Mouse (Mus musculus) midbrain, embryonic 14.5 days (tissue): Measurements from ENCODE around the gene Stat5b. TPM values are rescaled to one million over a fixed set of nuclear protein-coding genes. Genes with fewer than 3 reads are reported as not detected.

Experiments
- ATAC-seq: fragments of 200-750 bp; cut with Nextera tagmentation; 2 replicates; pipeline ENCODE4 v1.8.0; 2017; ENCODE audit warnings: moderate number of reproducible peaks, moderate library complexity; ENCODE audit not compliant: low FRiP score, low TSS enrichment
- DNase-seq: peaks from one replicate; pipeline ENCODE4 v3.0.0-alpha.2; 2015
- H3K27ac ChIP-seq: fragments of 300-500 bp; sonication (generic); replicated peaks from 2 replicates; pipeline ENCODE4 v1.5.1; 2014; ENCODE audit warnings: mild to moderate bottlenecking, low read depth, low read length, moderate library complexity
- H3K27me3 ChIP-seq: fragments of 300-500 bp; sonication (generic); 2 replicates; pipeline ENCODE4 v1.6.1; 2014; ENCODE audit warnings: low read length, control low read depth, mixed read lengths; ENCODE audit not compliant: control insufficient read depth, insufficient read depth
- H3K36me3 ChIP-seq: fragments of 300-500 bp; sonication (generic); 2 replicates; pipeline ENCODE4 v1.6.1; 2014; ENCODE audit warnings: low read length, control low read depth; ENCODE audit not compliant: control insufficient read depth, insufficient read depth
- H3K4me1 ChIP-seq: fragments of 300-500 bp; sonication (generic); 2 replicates; pipeline ENCODE4 v1.6.1; 2014; ENCODE audit warnings: mild to moderate bottlenecking, antibody characterized with exemption, low read length, control low read depth; ENCODE audit not compliant: control insufficient read depth, insufficient read depth
- H3K4me2 ChIP-seq: fragments of 300-500 bp; sonication (generic); 2 replicates; pipeline ENCODE4 v1.6.1; 2014; ENCODE audit warnings: mild to moderate bottlenecking, low read length, moderate library complexity
- H3K4me3 ChIP-seq: fragments of 300-500 bp; sonication (generic); replicated peaks from 2 replicates; pipeline ENCODE4 v1.5.1; 2014; ENCODE audit warnings: low read depth, low read length
- H3K9ac ChIP-seq: fragments of 300-500 bp; sonication (generic); replicated peaks from 2 replicates; pipeline ENCODE4 v1.6.1; 2014; ENCODE audit warnings: mild to moderate bottlenecking, low read length, moderate library complexity
- H3K9me3 ChIP-seq: fragments of 300-500 bp; sonication (generic); 2 replicates; pipeline ENCODE4 v1.6.1; 2016; ENCODE audit warnings: low read length, control low read depth, mixed read lengths; ENCODE audit not compliant: control insufficient read depth
- WGBS: fragments of 180-500 bp; shearing (Covaris S2); extraction: QIAGEN DNeasy Blood & Tissue Kit; methylation state at CpG from one replicate; pipeline ENCODE4 v1.1.7; 2014; 5-methylcytosine and 5-hydroxymethylcytosine counted together
- polyA plus RNA-seq: library from polyadenylated mRNA; unstranded; fragments of >200 nt; fragmentation: Nextera tagmentation; extraction: Ambion mirVana; gene quantifications from 2 replicates; pipeline ENCODE4 v1.2.1, GENCODE M21; 2014

Gene Stat5b
- polyA plus RNA-seq, 1 experiment from 2014 or later, result 18.6 TPM

GRCm38 (mm10) chr11:100748620-100749019 is 101.9 kb downstream of the Stat5b start:
- Histone ChIP-seq H3K9ac (no peak overlapping the region), H3K4me1 (no peaks in the 10 kb centered on the region), H3K9me3 (no peaks in the 10 kb centered on the region), H3K4me3 (no peak overlapping the region), H3K27ac (no peak overlapping the region), H3K4me2 (no peak overlapping the region), H3K36me3 (peaks cover 48% of the 10 kb centered on the region), H3K27me3 (no peaks in the 10 kb centered on the region)
- WGBS, result 86% methylated on average over 4 of the region's 4 CpGs
- DNase-seq (no peak), ATAC-seq (no peak)

GRCm38 (mm10) chr11:100747114-100747513 is 103.4 kb downstream of the Stat5b start:
- H3K9me3 ChIP-seq, result no peaks in the 10 kb centered on the region
- 79% methylated on average over 5 of the region's 5 CpGs for WGBS
- ATAC-seq, result no peak
- H3K4me3 ChIP-seq, result no peak overlapping the region
- peaks cover 48% of the 10 kb centered on the region for H3K36me3 ChIP-seq
- H3K4me1 ChIP-seq, result no peaks in the 10 kb centered on the region
- no peak overlapping the region for H3K9ac ChIP-seq
- H3K4me2 ChIP-seq, result no peak overlapping the region
- H3K27me3 ChIP-seq, result no peaks in the 10 kb centered on the region
- H3K27ac ChIP-seq, result no peak overlapping the region
- DNase-seq, result no peak

GRCm38 (mm10) chr11:100746546-100746945 is 104.0 kb downstream of the Stat5b start:
- no peak for ATAC-seq
- Histone ChIP-seq H3K9ac (no peak overlapping the region), H3K4me2 (no peak overlapping the region), H3K27me3 (no peaks in the 10 kb centered on the region), H3K4me1 (no peaks in the 10 kb centered on the region), H3K9me3 (no peaks in the 10 kb centered on the region), H3K4me3 (no peak overlapping the region), H3K36me3 (peaks cover 47% of the 10 kb centered on the region), H3K27ac (no peak overlapping the region)
- 89% methylated on average over 10 of the region's 10 CpGs for WGBS
- DNase-seq, result no peak

GRCm38 (mm10) chr11:100745085-100745484 is 105.4 kb downstream of the Stat5b start:
- Histone ChIP-seq H3K27ac (no peak overlapping the region), H3K9me3 (no peaks in the 10 kb centered on the region), H3K36me3 (peaks cover 41% of the 10 kb centered on the region), H3K27me3 (no peaks in the 10 kb centered on the region), H3K4me2 (no peak overlapping the region), H3K9ac (no peak overlapping the region), H3K4me1 (no peaks in the 10 kb centered on the region), H3K4me3 (no peak overlapping the region)
- DNase-seq (peak; percentile 83), ATAC-seq (0 out of 2 replicates have a peak, but pooled peaks have one; percentile 11)
- WGBS, result 14% methylated on average over 6 of the region's 6 CpGs

GRCm38 (mm10) chr11:100741348-100741747 is 109.2 kb downstream of the Stat5b start:
- no peak for ATAC-seq
- 71% methylated on average over 6 of the region's 6 CpGs for WGBS

GRCm38 (mm10) chr11:100738749-100739148 is 111.8 kb downstream of the Stat5b start:
- Histone ChIP-seq H3K36me3 (peaks cover 13% of the 10 kb centered on the region), H3K9ac (peak overlapping the region; percentile 64), H3K27ac (peak overlapping the region; percentile 85), H3K4me2 (peak overlapping the region; percentile 69), H3K27me3 (no peaks in the 10 kb centered on the region), H3K4me3 (peak overlapping the region; percentile 98), H3K9me3 (no peaks in the 10 kb centered on the region), H3K4me1 (peaks cover 19% of the 10 kb centered on the region)
- DNase-seq (no peak), ATAC-seq (no peak)
- WGBS, result 16% methylated on average over 5 of the region's 5 CpGs

More at GRCm38 (mm10) chr11:100741348-100741747, 109.2 kb downstream of the Stat5b start:
- H3K27ac ChIP-seq, result no peak overlapping the region
- no peaks in the 10 kb centered on the region for H3K27me3 ChIP-seq
- no peak for DNase-seq
- no peak overlapping the region for H3K9ac ChIP-seq
- H3K4me3 ChIP-seq, result no peak overlapping the region
- no peaks in the 10 kb centered on the region for H3K9me3 ChIP-seq
- H3K4me1 ChIP-seq, result peaks cover 14% of the 10 kb centered on the region
- H3K36me3 ChIP-seq, result peaks cover 22% of the 10 kb centered on the region
- no peak overlapping the region for H3K4me2 ChIP-seq

GRCm38 (mm10) chr11:100738066-100738604 is 112.4 kb downstream of the Stat5b start, which contains the start of gene Rab5c:
TSS of gene Rab5c (minus strand) at chr11:100738215.
- ATAC-seq (peak; percentile 98), DNase-seq (peak; percentile 98)
- H3K36me3 ChIP-seq, result peaks cover 11% of the 10 kb centered on the region
- no peaks in the 10 kb centered on the region for H3K9me3 ChIP-seq
- WGBS, result under 1% methylated on average over 39 of the region's 39 CpGs
- H3K9ac ChIP-seq, result peak within 1 kb of the TSS; percentile 91
- H3K27me3 ChIP-seq, result no peaks in the 10 kb centered on the region
- H3K27ac ChIP-seq, result peak within 1 kb of the TSS; percentile 85
- peak within 1 kb of the TSS; percentile 98 for H3K4me3 ChIP-seq
- H3K4me1 ChIP-seq, result peaks cover 19% of the 10 kb centered on the region
- peak within 1 kb of the TSS; percentile 87 for H3K4me2 ChIP-seq

- DNase-seq, result no peak
- no peaks in the 10 kb centered on the region for H3K27me3 ChIP-seq
- peak overlapping the region; percentile 91 for H3K9ac ChIP-seq
- H3K4me2 ChIP-seq, result peak overlapping the region; percentile 87
- peaks cover 19% of the 10 kb centered on the region for H3K4me1 ChIP-seq
- ATAC-seq, result no peak
- 2% methylated on average over 13 of the region's 13 CpGs for WGBS
- no peaks in the 10 kb centered on the region for H3K9me3 ChIP-seq
- H3K4me3 ChIP-seq, result peak overlapping the region; percentile 98
- no peak overlapping the region for H3K27ac ChIP-seq
- H3K36me3 ChIP-seq, result peaks cover 13% of the 10 kb centered on the region
Measured at GRCm38 (mm10) chr11:100737105-100737733, 113.3 kb downstream of the Stat5b start.

- ATAC-seq, result no peak
- H3K4me3 ChIP-seq, result peak overlapping the region; percentile 98; the same call in 1 of the 2 replicates
- DNase-seq, result no peak
- H3K9me3 ChIP-seq, result no peaks in the 10 kb centered on the region
- peaks cover 14% of the 10 kb centered on the region for H3K36me3 ChIP-seq
- H3K4me2 ChIP-seq, result peak overlapping the region; percentile 87
- H3K4me1 ChIP-seq, result peaks cover 19% of the 10 kb centered on the region
- H3K9ac ChIP-seq, result peak overlapping the region; percentile 91; the same call in 1 of the 2 replicates
- no peaks in the 10 kb centered on the region for H3K27me3 ChIP-seq
- 81% methylated on average over 4 of the region's 4 CpGs for WGBS
- H3K27ac ChIP-seq, result no peak overlapping the region
Measured at GRCm38 (mm10) chr11:100736746-100737080, 113.8 kb downstream of the Stat5b start.
